Mouse (Mus musculus) hindbrain, embryonic 15.5 days (tissue): ENCODE measurements around the gene E130114P18Rik. TPM values are rescaled to one million over a fixed set of nuclear protein-coding genes. Genes with fewer than 3 reads are reported as not detected.

ENCODE experiments used
- ATAC-seq: fragments of 200-750 bp; cut with Nextera tagmentation; 2 replicates; pipeline ENCODE4 v1.8.0; 2017; ENCODE audit warnings: low read depth, moderate number of reproducible peaks, moderate TSS enrichment; ENCODE audit not compliant: low FRiP score
- H3K27ac ChIP-seq: fragments of 300-500 bp; sonication (generic); replicated peaks from 2 replicates; pipeline ENCODE4 v1.5.1; 2015; ENCODE audit warnings: mild to moderate bottlenecking, inconsistent platforms
- H3K27me3 ChIP-seq: fragments of 300-500 bp; sonication (generic); 2 replicates; pipeline ENCODE4 v1.6.1; 2015; ENCODE audit warnings: control low read depth, inconsistent platforms
- H3K36me3 ChIP-seq: fragments of 300-500 bp; sonication (generic); 2 replicates; pipeline ENCODE4 v1.6.1; 2015; ENCODE audit warnings: control low read depth, inconsistent platforms
- H3K4me1 ChIP-seq: fragments of 300-500 bp; sonication (generic); replicated peaks from 2 replicates; pipeline ENCODE4 v1.6.1; 2015; ENCODE audit warnings: control low read depth, inconsistent platforms
- H3K4me2 ChIP-seq: fragments of 300-500 bp; sonication (generic); 2 replicates; pipeline ENCODE4 v1.6.1; 2015; ENCODE audit warnings: moderate library complexity, mild to moderate bottlenecking, inconsistent platforms
- H3K4me3 ChIP-seq: fragments of 300-500 bp; sonication (generic); 2 replicates; pipeline ENCODE4 v1.5.1; 2015; ENCODE audit warnings: mild to moderate bottlenecking, inconsistent platforms
- H3K9ac ChIP-seq: fragments of 300-500 bp; sonication (generic); 2 replicates; pipeline ENCODE4 v1.6.1; 2015; ENCODE audit warnings: inconsistent platforms
- H3K9me3 ChIP-seq: fragments of 300-500 bp; sonication (generic); 2 replicates; pipeline ENCODE4 v1.6.1; 2016; ENCODE audit warnings: control low read depth, inconsistent platforms
- WGBS: fragments of 180-500 bp; shearing (Covaris S2); methylation state at CpG from one replicate; pipeline ENCODE4 v1.1.7; 2015; 5-methylcytosine and 5-hydroxymethylcytosine counted together
- polyA plus RNA-seq: library from polyadenylated mRNA; unstranded; fragments of >200 nt; fragmentation: Nextera tagmentation; extraction: Ambion mirVana; gene quantifications from 2 replicates; pipeline ENCODE4 v1.2.1, GENCODE M21; 2015

Gene E130114P18Rik
- polyA plus RNA-seq, 1 experiment from 2014 or later: 23.1 TPM

DNA sequence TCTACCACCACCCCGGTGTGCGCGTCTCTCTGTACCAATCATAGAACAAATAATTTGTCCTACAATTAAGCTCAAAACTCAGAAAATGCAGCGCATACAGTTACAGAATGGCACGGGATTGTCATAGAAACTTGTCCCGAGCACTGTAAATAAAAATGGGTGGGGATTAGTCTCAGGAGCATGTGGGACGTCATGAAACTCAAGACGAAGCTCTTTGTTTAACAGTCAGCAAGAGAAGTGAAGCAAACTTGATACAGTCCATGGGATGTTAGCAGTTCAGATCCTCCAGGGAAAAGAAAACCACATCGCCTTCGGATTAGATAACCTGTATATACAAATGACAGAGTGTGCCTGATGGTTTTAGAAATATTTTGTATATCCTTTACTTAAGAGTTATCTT is 18.6 kb upstream of the E130114P18Rik start:
- Histone ChIP-seq H3K4me1 (0 out of 2 replicates have a peak, but pooled peaks cover 12% of the 10 kb centered on the region), H3K36me3 (no peaks in the 10 kb centered on the region), H3K9me3 (no peaks in the 10 kb centered on the region), H3K9ac (no peak overlapping the region), H3K27ac (peak overlapping the region; percentile 14; the same call in 1 of the 2 replicates), H3K27me3 (no peaks in the 10 kb centered on the region), H3K4me2 (0 out of 2 replicates have a peak overlapping the region, but pooled peaks have one; percentile 28), H3K4me3 (no peak overlapping the region)
- 74% methylated on average over 10 of the region's 10 CpGs for WGBS
- ATAC-seq: no peak

DNA sequence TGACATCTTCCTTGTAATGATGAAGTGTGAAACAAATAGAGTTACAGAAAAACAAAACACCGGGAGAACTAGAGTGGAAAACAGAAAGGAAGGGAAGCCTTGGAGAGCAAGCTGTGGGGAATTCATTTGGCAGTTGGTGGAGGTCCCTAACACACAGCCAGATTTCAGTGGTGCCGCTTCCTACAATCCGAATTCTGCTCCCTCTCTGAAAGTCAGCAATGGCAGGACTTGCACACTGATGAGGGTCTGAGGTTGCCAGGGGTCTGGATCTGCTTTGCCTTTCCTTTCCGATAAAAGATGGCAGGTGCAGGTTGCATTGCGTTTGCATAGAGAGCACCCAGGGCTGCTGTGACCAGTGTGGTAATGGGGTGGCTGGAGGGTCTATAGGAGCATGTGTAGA is 18.1 kb upstream of the E130114P18Rik start:
- Histone ChIP-seq H3K9me3 (no peaks in the 10 kb centered on the region), H3K27me3 (no peaks in the 10 kb centered on the region), H3K4me1 (0 out of 2 replicates have a peak, but pooled peaks cover 12% of the 10 kb centered on the region), H3K4me3 (no peak overlapping the region), H3K27ac (peak overlapping the region; percentile 14; the same call in 1 of the 2 replicates), H3K36me3 (no peaks in the 10 kb centered on the region), H3K9ac (no peak overlapping the region), H3K4me2 (peak overlapping the region; percentile 28; the same call in 1 of the 2 replicates)
- no peak for ATAC-seq
- 62% methylated on average over 5 of the region's 5 CpGs for WGBS

DNA sequence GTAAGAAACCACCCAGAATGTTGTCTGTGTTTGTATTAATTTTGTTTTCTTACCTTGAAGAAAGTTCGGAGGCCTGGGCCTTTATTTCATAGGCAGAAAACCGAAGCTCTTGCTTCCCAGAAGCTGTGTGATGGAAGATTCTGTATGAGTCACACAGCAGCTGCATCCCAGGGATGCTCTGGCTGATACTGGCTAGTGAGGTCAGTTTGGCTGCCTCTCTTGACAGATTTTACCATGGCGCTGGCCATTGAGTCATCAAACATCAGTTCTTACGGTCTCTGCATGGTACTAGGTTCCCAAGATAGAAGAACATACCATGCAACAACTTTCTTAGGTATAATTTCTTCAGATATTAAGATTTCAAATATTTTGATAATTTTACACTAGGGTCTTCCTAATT is 17.0 kb upstream of the E130114P18Rik start:
- Histone ChIP-seq H3K9me3 (no peaks in the 10 kb centered on the region), H3K36me3 (no peaks in the 10 kb centered on the region), H3K4me2 (no peak overlapping the region), H3K9ac (no peak overlapping the region), H3K4me1 (0 out of 2 replicates have a peak, but pooled peaks cover 12% of the 10 kb centered on the region), H3K27me3 (no peaks in the 10 kb centered on the region), H3K27ac (no peak overlapping the region), H3K4me3 (no peak overlapping the region)
- ATAC-seq: no peak
- 74% methylated on average over 4 of the region's 4 CpGs for WGBS

DNA sequence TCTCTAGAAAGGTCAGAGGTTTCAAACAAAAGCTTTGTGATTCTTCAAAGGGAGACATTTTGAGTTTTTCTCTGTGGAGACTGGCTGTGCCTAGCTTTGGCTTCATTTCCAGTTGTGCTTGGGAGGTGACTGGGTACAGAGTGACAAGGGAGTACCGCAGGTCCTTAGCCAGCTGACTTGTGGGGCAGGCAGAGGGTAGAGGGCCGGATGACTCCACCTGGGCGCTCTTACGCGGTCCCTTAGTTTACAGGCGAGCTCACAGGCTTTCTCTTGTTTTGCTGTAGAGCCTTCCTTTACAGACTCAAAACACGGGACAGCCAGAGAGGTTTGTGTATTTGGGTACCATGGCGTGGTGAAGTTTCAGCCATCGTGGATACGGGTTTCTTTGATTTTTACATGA is 16.1 kb upstream of the E130114P18Rik start:
- H3K9me3 ChIP-seq: no peaks in the 10 kb centered on the region
- H3K4me1 ChIP-seq: peaks cover 16% of the 10 kb centered on the region
- H3K36me3 ChIP-seq: no peaks in the 10 kb centered on the region
- WGBS: 72% methylated on average over 10 of the region's 10 CpGs
- H3K4me2 ChIP-seq: 0 out of 2 replicates have a peak overlapping the region, but pooled peaks have one; percentile 9
- no peak overlapping the region for H3K9ac ChIP-seq
- H3K27me3 ChIP-seq: no peaks in the 10 kb centered on the region
- no peak overlapping the region for H3K27ac ChIP-seq
- no peak for ATAC-seq
- H3K4me3 ChIP-seq: no peak overlapping the region

DNA sequence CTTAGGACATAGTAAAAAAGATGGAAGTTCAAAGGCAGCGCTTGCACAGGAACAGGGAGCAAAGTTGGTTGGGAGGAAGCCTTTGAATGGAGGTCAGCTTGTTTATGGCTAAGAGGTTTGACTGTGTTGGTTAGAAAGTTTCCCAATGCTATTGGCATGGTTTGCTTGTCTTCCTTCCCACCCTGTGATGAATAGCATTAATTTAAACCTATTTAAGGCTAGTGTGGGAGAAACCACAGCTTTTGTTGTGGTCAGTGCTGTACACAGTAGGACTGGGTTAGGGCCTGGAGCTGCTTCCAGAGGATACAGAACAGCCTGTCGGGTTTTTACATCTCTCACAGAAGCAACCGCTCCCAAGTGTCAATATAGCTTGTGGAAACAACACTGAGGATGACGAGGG is 10.7 kb upstream of the E130114P18Rik start:
- no peaks in the 10 kb centered on the region for H3K36me3 ChIP-seq
- peaks cover 12% of the 10 kb centered on the region for H3K4me1 ChIP-seq
- WGBS: 48% methylated on average over 4 of the region's 4 CpGs
- H3K27me3 ChIP-seq: no peaks in the 10 kb centered on the region
- H3K27ac ChIP-seq: peak overlapping the region; percentile 51; the same call in 1 of the 2 replicates
- H3K9ac ChIP-seq: no peak overlapping the region
- no peaks in the 10 kb centered on the region for H3K9me3 ChIP-seq
- ATAC-seq: peak; percentile 59; the same call in 1 of the 2 replicates
- H3K4me2 ChIP-seq: peak overlapping the region; percentile 6; the same call in 1 of the 2 replicates
- no peak overlapping the region for H3K4me3 ChIP-seq

DNA sequence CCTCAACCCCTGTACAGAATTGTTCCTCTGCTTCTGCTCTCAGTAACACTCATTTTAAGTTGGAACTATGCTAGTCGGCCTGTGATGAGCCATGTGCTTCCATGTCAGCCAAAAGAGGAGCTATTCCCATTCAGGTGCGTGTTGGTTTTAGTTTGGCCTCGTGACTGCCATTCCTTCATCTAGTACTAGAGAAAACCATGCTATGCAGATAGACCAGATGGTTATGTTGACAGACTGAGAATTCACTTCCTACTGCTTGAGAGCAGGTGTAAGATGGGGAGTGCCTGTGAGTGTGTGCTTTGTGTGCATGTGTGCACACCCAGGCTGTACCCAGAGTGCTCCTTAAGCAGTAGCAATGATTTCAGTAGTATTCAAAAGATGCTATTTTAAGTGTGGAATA is 9.6 kb upstream of the E130114P18Rik start:
- peaks cover 8% of the 10 kb centered on the region for H3K4me1 ChIP-seq
- no peak overlapping the region for H3K4me2 ChIP-seq
- no peaks in the 10 kb centered on the region for H3K36me3 ChIP-seq
- no peaks in the 10 kb centered on the region for H3K9me3 ChIP-seq
- H3K27ac ChIP-seq: no peak overlapping the region
- H3K27me3 ChIP-seq: no peaks in the 10 kb centered on the region
- H3K9ac ChIP-seq: no peak overlapping the region
- WGBS: 62% methylated on average over 3 of the region's 3 CpGs
- ATAC-seq: no peak
- no peak overlapping the region for H3K4me3 ChIP-seq

DNA sequence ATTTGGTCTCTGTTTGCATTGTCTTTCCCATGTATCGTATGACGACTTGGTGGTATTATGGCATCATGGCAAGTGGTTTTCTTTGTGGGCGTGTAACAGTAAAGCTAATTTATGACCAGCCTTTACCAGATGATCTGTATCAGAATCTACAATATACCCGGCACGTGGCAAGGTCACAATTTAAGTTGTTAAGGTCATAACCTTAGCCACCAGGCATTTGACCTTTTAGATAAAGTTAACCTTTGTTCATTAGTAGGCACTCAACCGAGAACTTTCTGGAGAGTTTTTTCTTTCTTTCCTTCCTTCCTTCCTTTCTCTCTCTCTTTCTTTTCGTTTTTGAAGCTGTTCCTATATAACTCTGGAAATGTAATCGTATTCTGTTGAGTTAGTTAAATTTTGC is 8.7 kb upstream of the E130114P18Rik start:
- peaks cover 8% of the 10 kb centered on the region for H3K4me1 ChIP-seq
- H3K9me3 ChIP-seq: no peaks in the 10 kb centered on the region
- H3K4me2 ChIP-seq: no peak overlapping the region

DNA sequence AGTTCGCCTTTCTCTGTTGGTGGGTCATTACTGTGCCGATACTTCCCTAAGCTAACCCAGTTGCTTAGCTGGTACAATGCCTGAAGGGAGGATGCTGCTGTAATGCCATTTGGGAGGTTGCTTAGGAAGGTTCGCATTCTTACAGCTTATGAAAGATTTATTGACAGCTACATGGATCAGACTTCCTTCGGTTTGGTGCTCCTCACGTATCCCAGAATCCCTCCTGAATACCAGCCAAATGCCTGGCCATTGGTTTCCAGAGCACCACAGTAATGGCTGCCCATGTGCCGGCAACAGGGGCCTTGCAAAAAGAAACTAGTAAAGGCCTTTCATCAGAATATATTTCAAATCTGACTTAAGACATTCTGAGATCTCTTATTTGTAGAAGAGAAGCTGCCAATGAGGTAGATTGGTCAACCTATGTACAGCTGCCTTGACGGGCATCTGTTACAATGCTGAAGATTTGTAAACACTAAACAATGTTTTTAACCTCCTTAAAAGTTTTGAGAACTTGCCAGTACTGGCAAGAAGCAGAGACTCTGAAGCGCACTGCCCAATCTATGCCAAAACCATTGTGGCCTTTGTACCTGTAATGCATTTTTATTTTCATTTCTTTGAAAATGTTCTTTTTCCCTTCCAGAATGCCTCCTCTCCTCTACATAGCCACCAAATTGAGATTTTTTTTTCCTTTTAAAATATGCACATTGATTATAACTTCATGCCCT is 7.8 kb upstream of the E130114P18Rik start:
- WGBS: 66% methylated on average over 8 of the region's 8 CpGs
- peak overlapping the region; percentile 50 for H3K27ac ChIP-seq
- peak overlapping the region; percentile 31 for H3K4me2 ChIP-seq

More for the DNA sequence above, 8.7 kb upstream of the E130114P18Rik start:
- 57% methylated on average over 8 of the region's 8 CpGs for WGBS
- Histone ChIP-seq H3K4me3 (no peak overlapping the region), H3K9ac (no peak overlapping the region), H3K36me3 (no peaks in the 10 kb centered on the region), H3K27me3 (no peaks in the 10 kb centered on the region), H3K27ac (no peak overlapping the region)
- no peak for ATAC-seq

DNA sequence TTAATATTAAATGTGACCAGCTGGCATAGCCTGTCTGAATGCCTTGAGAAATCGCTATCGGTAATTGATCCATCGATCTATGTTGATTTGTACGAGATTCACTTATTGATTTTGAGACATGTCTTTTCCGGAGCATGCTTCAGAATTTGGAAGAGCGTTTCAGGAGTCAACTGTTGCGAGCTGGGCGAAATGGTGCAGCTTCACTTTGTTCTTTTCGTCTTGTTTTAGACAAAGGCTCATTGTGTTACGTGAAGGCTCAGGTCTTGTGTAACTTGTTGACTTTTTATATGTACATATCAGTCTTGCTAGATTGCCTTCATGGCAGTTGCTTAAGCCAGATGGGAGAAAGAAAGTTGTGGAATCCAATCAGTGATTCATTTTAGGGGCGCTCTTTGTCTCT is 6.4 kb upstream of the E130114P18Rik start:
- Histone ChIP-seq H3K4me2 (peak overlapping the region; percentile 31), H3K9ac (no peak overlapping the region), H3K4me1 (peaks cover 8% of the 10 kb centered on the region), H3K27ac (no peak overlapping the region; the same call in 1 of the 2 replicates), H3K9me3 (no peaks in the 10 kb centered on the region), H3K36me3 (no peaks in the 10 kb centered on the region), H3K27me3 (no peaks in the 10 kb centered on the region), H3K4me3 (no peak overlapping the region)
- no peak for ATAC-seq
- 73% methylated on average over 11 of the region's 11 CpGs for WGBS

More for the DNA sequence above, 7.8 kb upstream of the E130114P18Rik start:
- ATAC-seq: no peak
- peaks cover 8% of the 10 kb centered on the region for H3K4me1 ChIP-seq
- H3K27me3 ChIP-seq: no peaks in the 10 kb centered on the region
- H3K9me3 ChIP-seq: no peaks in the 10 kb centered on the region
- H3K9ac ChIP-seq: no peak overlapping the region
- H3K4me3 ChIP-seq: no peak overlapping the region
- no peaks in the 10 kb centered on the region for H3K36me3 ChIP-seq

DNA sequence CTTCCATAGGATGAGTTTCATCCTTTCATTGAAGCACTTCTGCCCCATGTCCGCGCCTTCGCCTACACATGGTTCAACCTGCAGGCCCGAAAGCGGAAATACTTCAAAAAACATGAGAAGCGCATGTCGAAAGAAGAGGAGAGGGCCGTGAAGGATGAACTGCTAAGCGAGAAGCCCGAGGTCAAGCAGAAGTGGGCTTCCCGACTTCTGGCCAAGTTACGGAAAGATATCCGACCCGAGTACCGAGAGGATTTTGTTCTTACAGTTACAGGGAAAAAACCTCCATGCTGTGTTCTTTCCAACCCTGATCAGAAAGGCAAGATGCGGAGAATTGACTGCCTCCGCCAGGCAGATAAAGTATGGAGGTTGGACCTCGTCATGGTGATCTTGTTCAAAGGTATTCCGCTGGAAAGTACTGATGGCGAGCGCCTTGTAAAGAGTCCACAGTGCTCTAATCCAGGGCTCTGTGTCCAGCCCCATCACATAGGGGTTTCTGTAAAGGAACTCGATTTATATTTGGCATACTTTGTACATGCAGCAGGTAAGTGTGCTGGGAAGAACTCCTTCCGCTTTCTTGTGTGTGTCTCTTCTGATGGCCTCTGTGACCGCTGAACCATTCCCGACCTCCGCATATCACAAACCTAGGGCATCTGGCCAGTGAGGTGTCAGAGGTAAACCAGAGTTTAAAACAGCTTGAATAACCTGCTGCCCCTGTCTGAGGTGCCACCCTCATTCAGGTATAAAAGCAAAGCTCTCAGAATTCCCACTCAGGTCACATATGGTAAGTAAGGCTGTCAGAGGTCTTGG is 5.4 kb upstream of the E130114P18Rik start:
- Histone ChIP-seq H3K4me1 (0 out of 2 replicates have a peak, but pooled peaks cover 4% of the 10 kb centered on the region), H3K4me3 (no peak overlapping the region), H3K4me2 (peak overlapping the region; percentile 31), H3K27me3 (no peaks in the 10 kb centered on the region), H3K27ac (no peak overlapping the region), H3K9me3 (no peaks in the 10 kb centered on the region), H3K36me3 (no peaks in the 10 kb centered on the region), H3K9ac (no peak overlapping the region)
- WGBS: 91% methylated on average over 26 of the region's 26 CpGs
- no peak for ATAC-seq

DNA sequence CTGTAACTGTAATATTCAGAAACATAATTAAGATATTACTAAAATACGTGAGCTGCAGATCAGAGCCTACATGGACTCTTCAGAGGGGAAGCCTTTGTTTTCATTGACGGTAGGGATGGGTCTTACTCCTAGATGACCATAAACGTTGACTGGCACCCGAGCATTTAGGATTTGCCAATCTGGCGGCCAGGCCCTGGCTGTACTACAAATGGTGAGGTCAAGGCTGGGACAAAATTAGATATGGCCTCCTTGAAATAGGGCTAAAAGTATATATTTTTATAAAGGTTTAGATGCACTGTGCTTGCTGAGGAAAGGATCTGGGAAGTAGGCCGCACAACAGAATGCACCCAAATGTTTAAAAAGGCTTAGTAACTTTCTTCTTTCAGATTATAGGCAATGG is 4.6 kb upstream of the E130114P18Rik start:
- Histone ChIP-seq H3K27me3 (no peaks in the 10 kb centered on the region), H3K9ac (no peak overlapping the region), H3K4me3 (no peak overlapping the region), H3K4me2 (peak overlapping the region; percentile 10), H3K27ac (no peak overlapping the region), H3K36me3 (no peaks in the 10 kb centered on the region), H3K9me3 (no peaks in the 10 kb centered on the region), H3K4me1 (0 out of 2 replicates have a peak, but pooled peaks cover 4% of the 10 kb centered on the region)
- no peak for ATAC-seq
- 72% methylated on average over 6 of the region's 6 CpGs for WGBS

DNA sequence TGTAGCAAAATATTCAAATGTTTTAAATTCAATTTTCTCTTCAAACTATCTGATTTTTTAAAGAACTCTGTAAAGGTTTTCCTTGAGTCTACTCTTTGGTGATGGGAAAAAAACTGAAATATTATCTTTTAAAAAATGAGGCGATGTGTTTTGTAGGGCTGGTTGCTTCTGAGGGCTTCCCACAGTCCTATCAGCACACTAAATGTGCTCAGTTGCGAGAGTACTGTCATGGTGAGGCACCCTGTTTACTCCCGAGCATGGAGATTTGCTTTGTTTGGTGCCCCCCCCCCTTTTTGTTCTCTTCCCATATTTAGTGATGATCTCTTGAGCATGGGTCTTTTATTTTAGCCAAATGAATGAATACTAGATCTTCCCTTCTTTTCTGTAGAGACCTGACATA is 4.2 kb upstream of the E130114P18Rik start:
- H3K4me3 ChIP-seq: no peak overlapping the region
- no peaks in the 10 kb centered on the region for H3K27me3 ChIP-seq
- ATAC-seq: no peak
- 72% methylated on average over 3 of the region's 3 CpGs for WGBS
- peaks cover 4% of the 10 kb centered on the region; the same call in 1 of the 2 replicates for H3K4me1 ChIP-seq
- H3K9me3 ChIP-seq: no peaks in the 10 kb centered on the region
- H3K27ac ChIP-seq: no peak overlapping the region
- no peaks in the 10 kb centered on the region for H3K36me3 ChIP-seq
- H3K9ac ChIP-seq: no peak overlapping the region
- H3K4me2 ChIP-seq: peak overlapping the region; percentile 29
